Mouse (Mus musculus): ENCODE results near the gene Nutm2. TPM values are rescaled to one million over a fixed set of nuclear protein-coding genes. Genes with fewer than 3 reads are reported as not detected.

The Nutm2 gene
- polyA plus RNA-seq (2012; rRNA removed) (not detected in 2 replicates), polyA plus RNA-seq (2014; fragmentation: Nextera tagmentation; extraction: Ambion mirVana) (not detected in 2 replicates)

DNA sequence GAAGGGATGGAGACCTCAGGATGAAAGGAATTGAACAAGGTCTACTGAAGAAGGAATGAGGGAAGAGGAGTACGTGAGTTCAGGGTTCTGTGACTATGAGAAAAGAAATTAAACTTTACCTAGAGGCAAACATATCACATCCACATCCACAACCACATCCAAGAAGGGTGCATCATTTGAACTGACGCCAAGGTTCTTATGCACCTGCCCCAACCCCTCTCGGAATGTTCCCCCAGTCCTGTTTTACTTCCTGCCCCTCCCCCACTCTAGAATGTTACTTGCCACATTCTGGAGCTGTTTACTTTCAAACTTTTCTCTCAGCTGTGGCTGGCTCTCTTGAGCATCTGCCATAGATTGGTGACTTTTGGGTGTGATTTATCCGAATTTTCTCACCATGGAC lies at the start of gene Nutm2:
Nutm2 (plus strand) TSS at position 301 of the 400 bp plus-strand sequence.
- H3K27me3 ChIP-seq (ENCODE audit: control insufficient read depth, insufficient read depth, low read length) = no peaks in the 10 kb centered on the region
- ATAC-seq (ENCODE audit: low FRiP score, low read depth) (no peak), DNase-seq (ENCODE audit: low spot score) (no peak)
- no peak for TF ChIP-seq POLR2A (IDR thresholded peaks at IDR 0.05; ENCODE audit: borderline replicate concordance, extremely low read depth, insufficient read depth, insufficient read length)
- WGBS = 75% methylated on average over 4 of the region's 4 CpGs
- H3K36me3 ChIP-seq (ENCODE audit: control insufficient read depth, insufficient read depth, low read length) = no peaks in the 10 kb centered on the region
- H3K4me3 ChIP-seq (replicated peaks; ENCODE audit: low read length) = no peak within 1 kb of the TSS
- H3K9ac ChIP-seq (ENCODE audit: low read depth, low read length, severe bottlenecking) = no peak within 1 kb of the TSS
- H3K4me1 ChIP-seq (ENCODE audit: control insufficient read depth, insufficient read depth, low read length) = no peaks in the 10 kb centered on the region
- no peak within 1 kb of the TSS for H3K4me2 ChIP-seq (replicated peaks; ENCODE audit: low read depth, low read length, severe bottlenecking)
- no peaks in the 10 kb centered on the region for H3K9me3 ChIP-seq (ENCODE audit: control insufficient read depth, low read length)
- no peak within 1 kb of the TSS for H3K27ac ChIP-seq (replicated peaks; ENCODE audit: low read depth, low read length)

DNA sequence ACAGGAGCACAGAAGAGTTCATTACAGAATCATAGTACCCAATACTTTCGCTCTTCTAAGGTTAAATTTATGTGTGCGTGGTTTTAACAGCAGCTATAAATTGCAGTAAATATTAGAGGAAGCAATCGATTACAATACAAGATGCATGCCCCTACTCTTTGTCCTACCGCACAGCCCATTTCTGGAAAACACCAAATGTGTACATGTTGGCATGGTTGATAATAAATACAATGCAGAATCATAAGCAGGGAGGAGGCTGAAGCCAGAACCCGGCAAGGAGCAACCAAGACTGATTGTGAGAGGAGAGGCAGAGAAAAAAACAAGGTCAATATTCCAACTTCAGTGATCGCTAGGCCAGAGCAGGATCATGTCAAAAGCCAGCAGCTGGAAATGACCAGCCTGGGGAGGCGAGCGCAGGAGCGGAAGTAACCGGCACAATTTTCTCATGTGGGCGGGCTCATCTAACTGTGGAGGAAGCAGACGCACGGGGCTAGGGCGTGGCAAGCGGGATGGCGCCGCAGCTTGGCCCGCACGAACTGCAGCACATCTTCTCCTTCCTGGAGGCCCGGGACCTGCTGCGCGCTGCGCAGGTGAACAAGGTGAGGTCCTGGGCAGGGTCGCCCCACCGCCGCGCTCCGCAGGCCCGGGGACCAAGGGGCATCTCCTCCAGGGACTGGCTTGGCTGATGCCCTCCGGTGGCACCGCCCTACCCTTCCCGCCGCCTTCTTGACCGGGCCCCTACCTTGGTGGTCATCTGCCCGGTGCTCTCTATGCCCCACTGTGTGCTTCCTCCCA lies 49.5 kb upstream of the Nutm2 start, which contains the start of gene Fbxw17:
Fbxw17 (plus strand) TSS at position 476 of the 795 bp plus-strand sequence.
- Histone ChIP-seq H3K36me3 (ENCODE audit: control insufficient read depth, insufficient read depth, low read length) (peaks cover 14% of the 10 kb centered on the region), H3K4me2 (replicated peaks; ENCODE audit: low read depth, low read length, severe bottlenecking) (peak within 1 kb of the TSS; percentile 68), H3K9ac (ENCODE audit: low read depth, low read length, severe bottlenecking) (peak within 1 kb of the TSS; percentile 91), H3K27ac (replicated peaks; ENCODE audit: low read depth, low read length) (peak within 1 kb of the TSS; percentile 55; the same call in 1 of the 2 replicates), H3K27me3 (ENCODE audit: control insufficient read depth, insufficient read depth, low read length) (no peaks in the 10 kb centered on the region), H3K4me1 (ENCODE audit: control insufficient read depth, insufficient read depth, low read length) (peaks cover 10% of the 10 kb centered on the region), H3K9me3 (ENCODE audit: control insufficient read depth, low read length) (no peaks in the 10 kb centered on the region), H3K4me3 (replicated peaks; ENCODE audit: low read length) (peak within 1 kb of the TSS; percentile 82)
- DNase-seq (ENCODE audit: low spot score) (peak; percentile 77), ATAC-seq (ENCODE audit: low FRiP score, low read depth) (peak; percentile 92)
- TF ChIP-seq POLR2A (IDR thresholded peaks at IDR 0.05; ENCODE audit: borderline replicate concordance, extremely low read depth, insufficient read depth, insufficient read length) = peak; percentile 85; the same call in 1 of the 2 replicates
- 15% methylated on average over 31 of the region's 35 CpGs for WGBS

DNA sequence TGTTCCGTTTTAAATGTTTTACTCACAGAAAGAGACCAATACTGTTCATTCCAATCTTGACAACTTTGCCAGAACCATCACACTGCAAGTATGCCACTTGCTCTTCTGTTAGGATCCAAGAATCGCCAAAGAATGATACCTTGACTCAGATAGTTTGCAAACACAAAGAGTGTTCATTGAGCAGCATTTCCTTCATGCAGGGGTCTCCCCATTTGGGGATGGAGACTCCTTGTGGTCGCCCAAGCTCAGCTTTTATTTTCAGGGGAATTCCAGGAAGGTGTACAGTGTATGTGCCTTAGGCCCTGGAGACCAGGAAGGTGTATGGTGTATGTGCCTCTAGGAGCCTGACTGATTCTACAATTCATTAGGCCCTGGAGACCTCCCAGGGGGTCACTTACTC lies 48.7 kb upstream of the Nutm2 start:
- TF ChIP-seq POLR2A (IDR thresholded peaks at IDR 0.05; ENCODE audit: borderline replicate concordance, extremely low read depth, insufficient read depth, insufficient read length) = no peak
- DNase-seq (ENCODE audit: low spot score) (no peak), ATAC-seq (ENCODE audit: low FRiP score, low read depth) (no peak)
- Histone ChIP-seq H3K4me2 (replicated peaks; ENCODE audit: low read depth, low read length, severe bottlenecking) (peak overlapping the region; percentile 68), H3K27me3 (ENCODE audit: control insufficient read depth, insufficient read depth, low read length) (no peaks in the 10 kb centered on the region), H3K27ac (replicated peaks; ENCODE audit: low read depth, low read length) (no peak overlapping the region), H3K4me1 (ENCODE audit: control insufficient read depth, insufficient read depth, low read length) (peaks cover 10% of the 10 kb centered on the region), H3K9ac (ENCODE audit: low read depth, low read length, severe bottlenecking) (peak overlapping the region; percentile 91), H3K36me3 (ENCODE audit: control insufficient read depth, insufficient read depth, low read length) (peaks cover 21% of the 10 kb centered on the region), H3K9me3 (ENCODE audit: control insufficient read depth, low read length) (no peaks in the 10 kb centered on the region), H3K4me3 (replicated peaks; ENCODE audit: low read length) (peak overlapping the region; percentile 82)
- WGBS = 48% methylated on average over 3 of the region's 3 CpGs

DNA sequence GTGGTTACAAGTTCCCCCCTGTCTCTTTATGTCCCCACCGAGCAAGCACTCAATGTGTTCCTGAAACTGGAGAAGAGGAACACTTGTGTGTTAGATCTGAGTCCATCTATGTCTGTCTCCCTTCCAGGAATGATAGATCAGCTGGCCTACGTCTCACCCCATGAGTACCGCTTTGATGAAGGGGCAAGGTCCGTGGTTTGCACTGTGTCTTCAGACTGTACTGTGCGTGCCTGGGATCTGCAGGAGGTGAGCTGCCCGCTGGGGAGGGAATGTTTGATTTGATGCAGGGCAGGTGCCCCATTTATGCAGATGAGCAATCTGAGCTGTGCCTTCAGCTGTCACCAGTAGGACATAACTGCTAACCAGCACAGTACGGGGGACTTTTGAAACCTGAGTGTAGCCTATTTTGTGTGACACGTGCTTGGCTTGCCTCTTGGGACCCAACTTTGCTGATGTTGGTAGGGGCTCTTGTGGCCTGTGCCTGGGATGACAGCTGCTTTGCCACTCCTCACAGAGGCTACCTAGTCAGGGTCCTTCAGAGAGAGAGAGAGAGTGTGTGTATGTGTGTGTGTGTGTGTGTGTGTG lies 43.4 kb upstream of the Nutm2 start:
- no peaks in the 10 kb centered on the region for H3K9me3 ChIP-seq (ENCODE audit: control insufficient read depth, low read length)
- DNase-seq (ENCODE audit: low spot score) (peak; percentile 22), ATAC-seq (ENCODE audit: low FRiP score, low read depth) (peak; percentile 66)
- H3K27ac ChIP-seq (replicated peaks; ENCODE audit: low read depth, low read length) = no peak overlapping the region
- H3K4me2 ChIP-seq (replicated peaks; ENCODE audit: low read depth, low read length, severe bottlenecking) = no peak overlapping the region
- 80% methylated on average over 8 of the region's 8 CpGs for WGBS
- H3K4me1 ChIP-seq (ENCODE audit: control insufficient read depth, insufficient read depth, low read length) = peaks cover under 1% of the 10 kb centered on the region; the same call in 1 of the 2 replicates
- H3K36me3 ChIP-seq (ENCODE audit: control insufficient read depth, insufficient read depth, low read length) = peaks cover 73% of the 10 kb centered on the region
- no peak overlapping the region for H3K9ac ChIP-seq (ENCODE audit: low read depth, low read length, severe bottlenecking)
- no peak overlapping the region for H3K4me3 ChIP-seq (replicated peaks; ENCODE audit: low read length)
- H3K27me3 ChIP-seq (ENCODE audit: control insufficient read depth, insufficient read depth, low read length) = no peaks in the 10 kb centered on the region
- no peak for TF ChIP-seq POLR2A (IDR thresholded peaks at IDR 0.05; ENCODE audit: borderline replicate concordance, extremely low read depth, insufficient read depth, insufficient read length)

DNA sequence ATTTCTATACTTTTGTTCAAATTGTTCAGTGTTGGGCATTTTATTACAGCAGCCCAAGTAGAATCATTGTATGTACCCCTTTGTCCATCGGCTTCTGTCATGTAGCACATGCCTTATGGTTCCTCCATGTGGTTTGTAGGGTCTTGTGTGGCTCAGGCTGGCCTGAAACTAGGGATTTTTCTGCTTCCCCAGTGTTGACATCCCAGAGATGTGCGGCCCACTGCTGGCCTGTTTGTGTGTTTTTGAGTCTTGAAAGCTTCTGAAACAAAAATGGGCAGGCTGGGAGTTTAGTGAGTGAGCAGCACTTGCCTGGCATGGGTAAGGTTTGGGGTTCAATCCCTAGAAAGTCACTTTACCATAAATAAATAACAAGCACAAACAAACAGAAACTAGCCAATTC lies 42.6 kb upstream of the Nutm2 start:
- Histone ChIP-seq H3K27ac (replicated peaks; ENCODE audit: low read depth, low read length) (no peak overlapping the region), H3K36me3 (ENCODE audit: control insufficient read depth, insufficient read depth, low read length) (peaks cover 80% of the 10 kb centered on the region), H3K4me1 (ENCODE audit: control insufficient read depth, insufficient read depth, low read length) (no peaks in the 10 kb centered on the region), H3K9me3 (ENCODE audit: control insufficient read depth, low read length) (no peaks in the 10 kb centered on the region), H3K4me2 (replicated peaks; ENCODE audit: low read depth, low read length, severe bottlenecking) (no peak overlapping the region), H3K27me3 (ENCODE audit: control insufficient read depth, insufficient read depth, low read length) (no peaks in the 10 kb centered on the region), H3K4me3 (replicated peaks; ENCODE audit: low read length) (no peak overlapping the region), H3K9ac (ENCODE audit: low read depth, low read length, severe bottlenecking) (no peak overlapping the region)
- WGBS = 89% methylated on average over 2 of the region's 2 CpGs
- no peak for DNase-seq (ENCODE audit: low spot score)
- no peak for TF ChIP-seq POLR2A (IDR thresholded peaks at IDR 0.05; ENCODE audit: borderline replicate concordance, extremely low read depth, insufficient read depth, insufficient read length)
- ATAC-seq (ENCODE audit: low FRiP score, low read depth) = no peak

Data from limb, embryonic 14.5 days (tissue).